19 mouse cellular contexts compared by ENCODE assay signal in genomic region chr4:131206181-131206885, GRCm38 (mm10).
DNase-seq lines count a peak whose midpoint lies in the region; ATAC-seq and TF ChIP-seq lines count a peak whose summit lies in the region.
"Had no signal": no experiment of that assay in that cellular context is flagged by ENCODE, and none has a peak within 500 bp of the region (broad histone marks: within the 10 kb centered on the region; RNA-seq: fewer than 3 reads in every experiment).

No protein-coding gene starts in this region.

- ATAC-seq in midbrain, embryonic 12.5 days (ENCODE audit: low FRiP score, low read depth), result no peak
- ATAC-seq in midbrain, postnatal 0 days (ENCODE audit: low FRiP score), result no peak
- ATAC-seq in forebrain, embryonic 13.5 days, result peak; percentile 33
- no peak for ATAC-seq in midbrain, embryonic 15.5 days (replicated peaks)
- ATAC-seq: activated CD4-positive, CD25-positive, alpha-beta regulatory T cell, adult 4 months; Patski had no signal

- H3K27ac ChIP-seq in midbrain, embryonic 12.5 days (replicated peaks), result peak overlapping the region; percentile 54
- H3K27ac ChIP-seq in midbrain, postnatal 0 days (ENCODE audit: low read depth, low read length), result no peak overlapping the region
- H3K27ac ChIP-seq in forebrain, embryonic 13.5 days, result peak overlapping the region; percentile 95
- 0 out of 2 replicates have a peak overlapping the region, but pooled peaks have one; percentile 11 for H3K27ac ChIP-seq in midbrain, embryonic 15.5 days
- H3K27ac ChIP-seq: gastrocnemius, adult 2 months; kidney, postnatal 0 days; left cerebral cortex, adult 2 months; limb, embryonic 12.5 days; liver, embryonic 13.5 days had no signal

- intact Hi-C loops in left cerebral cortex, postnatal 25 days (cut with DNase I), result no loop called here

- H3K9ac ChIP-seq in midbrain, embryonic 12.5 days (replicated peaks), result no peak overlapping the region
- H3K9ac ChIP-seq in midbrain, postnatal 0 days (replicated peaks; ENCODE audit: low read length, poor library complexity, severe bottlenecking), result no peak overlapping the region
- no peak overlapping the region for H3K9ac ChIP-seq in forebrain, embryonic 13.5 days
- no peak overlapping the region for H3K9ac ChIP-seq in midbrain, embryonic 15.5 days
- H3K9ac ChIP-seq: limb, embryonic 12.5 days; liver, embryonic 13.5 days had no signal

- no peaks in the 10 kb centered on the region for H3K36me3 ChIP-seq in midbrain, embryonic 12.5 days
- H3K36me3 ChIP-seq in midbrain, postnatal 0 days (ENCODE audit: insufficient read depth, low read length), result no peaks in the 10 kb centered on the region
- no peaks in the 10 kb centered on the region for H3K36me3 ChIP-seq in forebrain, embryonic 13.5 days (ENCODE audit: poor library complexity, severe bottlenecking)
- no peaks in the 10 kb centered on the region for H3K36me3 ChIP-seq in midbrain, embryonic 15.5 days (replicated peaks)
- H3K36me3 ChIP-seq: limb, embryonic 12.5 days; liver, embryonic 13.5 days had no signal

- no peak overlapping the region for H3K4me3 ChIP-seq in midbrain, embryonic 12.5 days
- no peak overlapping the region for H3K4me3 ChIP-seq in midbrain, postnatal 0 days (ENCODE audit: low read depth, low read length)
- no peak overlapping the region for H3K4me3 ChIP-seq in forebrain, embryonic 13.5 days
- no peak overlapping the region for H3K4me3 ChIP-seq in midbrain, embryonic 15.5 days
- H3K4me3 ChIP-seq: gastrocnemius, adult 2 months; left cerebral cortex, adult 2 months; limb, embryonic 12.5 days; liver, embryonic 13.5 days had no signal

- WGBS in midbrain, embryonic 12.5 days, result 82% methylated on average over 8 of the region's 8 CpGs
- WGBS in midbrain, postnatal 0 days, result 84% methylated on average over 8 of the region's 8 CpGs
- 76% methylated on average over 8 of the region's 8 CpGs for WGBS in forebrain, embryonic 13.5 days
- 84% methylated on average over 8 of the region's 8 CpGs for WGBS in midbrain, embryonic 15.5 days

- no peaks in the 10 kb centered on the region; the same call in 1 of the 2 replicates for H3K27me3 ChIP-seq in midbrain, embryonic 12.5 days
- no peaks in the 10 kb centered on the region for H3K27me3 ChIP-seq in midbrain, postnatal 0 days (ENCODE audit: insufficient read depth, low read length)
- H3K27me3 ChIP-seq in forebrain, embryonic 13.5 days, result no peaks in the 10 kb centered on the region
- H3K27me3 ChIP-seq in midbrain, embryonic 15.5 days (replicated peaks), result no peaks in the 10 kb centered on the region
- H3K27me3 ChIP-seq: limb, embryonic 12.5 days; liver, embryonic 13.5 days; Patski had no signal

- peak; percentile 82 for DNase-seq in heart, adult 11 months
- no peak for DNase-seq in heart, adult 9 months (ENCODE audit: low spot score in 2 of 2)
- no peak for DNase-seq in midbrain, postnatal 0 days (ENCODE audit: low spot score)
- DNase-seq in left cerebral cortex, postnatal 25 days (ENCODE audit: low spot score in 2 of 2), result no peak
- DNase-seq in urinary bladder, postnatal 10 days (ENCODE audit: low spot score), result no peak
- DNase-seq: adrenal gland, postnatal 25 days; gastrocnemius, adult 2 months; kidney, adult 11 months; liver, embryonic 13.5 days; retina, postnatal 1 day; thymus, postnatal 4 days had no signal

- peaks cover 7% of the 10 kb centered on the region; the same call in 1 of the 2 replicates for H3K9me3 ChIP-seq in midbrain, embryonic 12.5 days
- H3K9me3 ChIP-seq in midbrain, postnatal 0 days (ENCODE audit: low read length), result no peaks in the 10 kb centered on the region
- H3K9me3 ChIP-seq in forebrain, embryonic 13.5 days (replicated peaks), result peaks cover 6% of the 10 kb centered on the region
- H3K9me3 ChIP-seq in midbrain, embryonic 15.5 days, result no peaks in the 10 kb centered on the region

- H3K4me2 ChIP-seq in midbrain, embryonic 12.5 days (replicated peaks), result no peak overlapping the region
- no peak overlapping the region for H3K4me2 ChIP-seq in midbrain, postnatal 0 days (ENCODE audit: low read depth, low read length, poor library complexity, severe bottlenecking)
- no peak overlapping the region for H3K4me2 ChIP-seq in forebrain, embryonic 13.5 days
- H3K4me2 ChIP-seq in midbrain, embryonic 15.5 days, result no peak overlapping the region
- H3K4me2 ChIP-seq: limb, embryonic 12.5 days; liver, embryonic 13.5 days had no signal

- no peak for TF ChIP-seq CTCF in midbrain, postnatal 0 days (IDR thresholded peaks at IDR 0.05)

- peaks cover 16% of the 10 kb centered on the region; the same call in 1 of the 2 replicates for H3K4me1 ChIP-seq in midbrain, embryonic 12.5 days
- no peaks in the 10 kb centered on the region for H3K4me1 ChIP-seq in midbrain, postnatal 0 days (ENCODE audit: insufficient read depth, low read length)
- H3K4me1 ChIP-seq in forebrain, embryonic 13.5 days, result peaks cover 51% of the 10 kb centered on the region
- H3K4me1 ChIP-seq in midbrain, embryonic 15.5 days, result no peaks in the 10 kb centered on the region
- H3K4me1 ChIP-seq: limb, embryonic 12.5 days; liver, embryonic 13.5 days had no signal
